Mouse (Mus musculus) layer of hippocampus, adult 9-11 months (tissue): ENCODE results near the gene Zfp940.
A peak's percentile ranks its signal among the peaks of the same experiment; 100 is the strongest.
"Not testable (repeated sequence)": the region's sequence is repeated elsewhere in the genome, so short reads cannot be mapped to it uniquely, and the experiment has no call there.

ENCODE experiments used
- DNase-seq: peaks from one replicate; pipeline ENCODE4 v3.0.0; 2022

The Zfp940 gene

DNA sequence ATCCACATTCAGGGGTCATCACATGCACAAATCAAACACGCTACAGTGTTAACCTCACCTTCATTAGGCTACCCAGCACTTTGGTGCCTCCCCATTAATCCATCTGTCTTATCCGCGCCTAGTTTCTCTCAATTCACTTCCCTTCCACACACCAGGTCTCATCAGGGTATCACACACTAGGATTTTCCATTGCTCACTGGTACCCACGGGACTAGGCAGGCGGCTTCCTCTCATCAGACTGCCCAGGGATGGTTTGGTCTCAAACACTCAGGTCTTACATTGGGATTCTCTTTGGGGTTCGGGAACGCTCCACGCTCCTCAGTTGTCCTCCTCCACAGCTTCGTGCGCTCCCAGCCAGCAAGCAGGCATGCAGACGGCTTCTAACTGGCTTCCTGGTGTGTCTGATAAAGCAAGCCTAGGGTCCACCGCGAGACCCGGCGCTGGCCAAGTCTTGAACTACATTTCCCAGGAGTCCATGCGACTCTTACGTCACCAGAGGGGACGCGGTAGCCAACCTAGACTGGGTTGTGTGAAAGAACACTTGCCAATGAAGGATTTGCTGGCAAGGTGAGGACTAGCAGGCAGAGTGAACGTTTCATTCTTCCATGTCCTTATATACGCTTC lies at the start of gene Zfp940:
Zfp940 (minus strand) TSS at position 451 of the 624 bp plus-strand sequence.
- peak; percentile 90 for DNase-seq

GRCm38 (mm10) chr7:29898351-29898750 lies 44.9 kb upstream of the Zfp940 start:
- DNase-seq, result no peak

DNA sequence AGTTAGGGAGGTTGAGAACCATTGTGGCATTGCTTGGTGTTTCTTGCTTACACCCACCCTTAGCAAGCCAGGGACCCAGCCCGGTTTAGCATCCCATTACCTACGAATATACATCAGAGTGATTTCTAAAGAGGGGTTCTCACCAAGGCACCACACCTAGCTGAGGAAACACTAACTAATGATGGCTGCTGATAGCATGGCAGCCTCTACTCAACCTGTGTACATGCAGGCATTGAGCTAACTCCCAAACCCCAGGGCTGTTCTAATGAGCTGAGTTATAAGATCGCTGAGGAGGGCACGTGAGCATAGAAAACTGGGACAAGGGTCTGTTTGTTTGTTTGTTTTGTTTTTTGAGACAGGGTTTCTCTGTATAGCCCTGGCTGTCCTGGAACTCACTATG lies 39.3 kb upstream of the Zfp940 start:
- DNase-seq, result no peak

GRCm38 (mm10) chr7:29890501-29890900 lies 37.0 kb upstream of the Zfp940 start:
- no peak for DNase-seq

GRCm38 (mm10) chr7:29880916-29881315 lies 27.4 kb upstream of the Zfp940 start:
- DNase-seq, result no peak

- no peak for DNase-seq
Measured at GRCm38 (mm10) chr7:29880056-29880455, 26.6 kb upstream of the Zfp940 start.

DNA sequence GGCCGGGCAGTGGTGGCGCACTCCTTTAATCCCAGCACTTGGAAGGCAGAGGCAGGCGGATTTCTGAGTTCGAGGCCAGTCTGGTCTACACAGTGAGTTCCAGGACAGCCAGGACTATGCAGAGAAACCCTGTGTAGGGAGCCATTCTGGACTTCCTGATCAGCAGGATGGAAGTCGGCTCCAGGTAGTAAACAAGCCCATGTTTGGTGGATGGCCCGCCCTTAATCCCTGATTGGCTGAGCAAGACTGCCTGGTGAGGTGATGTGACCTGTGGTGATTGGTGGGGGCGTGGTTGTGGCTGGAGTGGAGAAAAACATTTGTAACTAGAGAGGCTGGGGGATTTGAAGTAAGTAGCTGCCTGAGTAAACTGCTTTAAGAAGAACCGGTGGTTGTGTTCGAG lies 24.1 kb upstream of the Zfp940 start:
- DNase-seq, result not testable (repeated sequence)

GRCm38 (mm10) chr7:29874256-29874655 lies 20.8 kb upstream of the Zfp940 start:
- no peak for DNase-seq

DNA sequence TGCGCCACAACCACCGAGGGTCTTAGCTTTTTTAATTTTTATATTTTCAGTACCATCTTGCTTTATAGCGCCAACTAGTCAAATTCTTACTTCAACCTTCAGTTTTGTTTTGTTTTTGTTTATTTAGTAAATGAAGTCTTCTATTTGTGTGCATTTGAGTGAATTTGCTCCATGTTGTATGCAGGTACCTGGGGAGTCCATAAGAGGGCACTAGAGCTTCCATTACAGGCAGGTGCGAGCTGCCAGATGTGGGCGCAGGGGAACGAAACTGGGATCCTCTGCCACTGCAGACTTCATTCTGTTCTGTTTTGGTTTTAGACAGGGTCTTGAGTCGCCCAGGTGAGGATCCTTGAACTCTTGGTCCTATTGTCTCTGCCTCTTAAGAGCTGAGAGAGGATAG lies 8.2 kb upstream of the Zfp940 start:
- DNase-seq, result no peak

- peak; percentile 93 for DNase-seq
Measured at GRCm38 (mm10) chr7:29859532-29860517, 6.4 kb upstream of the Zfp940 start, which contains the start of gene Zfp420. TSS of gene Zfp420 (plus strand) at chr7:29859979.

GRCm38 (mm10) chr7:29852831-29853218 lies 644 bp downstream of the Zfp940 start:
- no peak for DNase-seq

- no peak for DNase-seq
Measured at GRCm38 (mm10) chr7:29844616-29845015, 8.9 kb downstream of the Zfp940 start.

GRCm38 (mm10) chr7:29842105-29842504 lies 11.4 kb downstream of the Zfp940 start:
- DNase-seq, result no peak

GRCm38 (mm10) chr7:29839256-29839655 lies 14.2 kb downstream of the Zfp940 start:
- DNase-seq, result no peak

DNA sequence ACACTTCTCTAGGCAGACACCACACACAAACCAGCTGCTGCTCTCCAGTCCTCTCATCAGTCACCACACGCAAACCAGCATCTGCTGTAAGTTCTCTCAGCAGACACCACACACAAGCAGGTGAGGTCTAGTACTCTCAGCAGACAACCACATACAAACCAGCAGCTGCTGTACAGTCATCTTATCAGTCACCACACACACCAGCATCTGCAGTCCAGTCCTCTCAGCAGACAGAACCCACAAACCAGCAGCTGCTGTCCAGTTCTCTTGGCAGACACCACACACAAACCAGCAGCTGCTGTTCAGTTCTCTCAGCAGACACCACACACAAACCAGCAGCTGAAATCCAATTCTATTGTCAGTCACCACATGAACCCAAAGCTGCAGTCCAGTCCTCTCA lies 16.7 kb downstream of the Zfp940 start:
- no peak for DNase-seq

DNA sequence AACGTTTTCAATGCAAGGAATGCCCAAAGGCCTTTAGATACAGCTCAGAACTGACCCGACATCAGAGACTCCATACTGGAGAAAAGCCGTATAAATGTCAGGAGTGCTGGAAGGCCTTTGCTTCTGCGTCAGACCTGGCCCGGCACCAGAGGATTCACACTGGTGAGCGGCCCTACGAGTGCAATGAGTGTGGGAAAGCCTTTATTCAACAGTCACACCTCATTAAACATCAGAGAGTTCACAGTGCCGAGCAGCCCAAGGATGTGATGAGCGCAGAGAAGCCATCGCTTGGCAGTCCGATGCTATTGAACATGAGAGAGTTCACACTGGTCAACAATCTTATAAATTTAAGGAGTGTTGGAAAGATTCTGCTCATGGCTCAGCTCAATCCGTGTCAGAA lies 23.7 kb downstream of the Zfp940 start:
- no peak for DNase-seq

DNA sequence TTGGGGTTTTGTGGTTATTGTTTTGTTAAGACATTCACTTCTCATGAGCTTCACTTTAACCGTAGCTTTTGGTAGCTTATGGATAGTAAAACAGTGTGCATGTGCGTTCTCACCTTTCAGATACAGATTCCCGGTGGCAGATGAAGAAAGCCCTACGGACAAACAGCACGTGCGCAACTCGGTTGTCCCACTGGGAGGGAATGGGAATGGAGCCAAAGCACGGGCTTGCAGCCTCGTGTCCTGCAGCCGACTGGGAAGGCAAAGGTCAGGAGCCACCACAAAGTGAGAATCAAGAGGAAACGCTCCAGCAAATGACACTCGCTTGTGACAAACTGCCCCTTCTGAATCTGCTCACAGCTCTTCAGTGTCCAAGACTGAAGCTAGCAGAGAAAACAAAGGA lies 25.5 kb downstream of the Zfp940 start:
- DNase-seq, result no peak

- DNase-seq, result peak; percentile 81
Measured at GRCm38 (mm10) chr7:29818619-29819254, 34.7 kb downstream of the Zfp940 start.

DNA sequence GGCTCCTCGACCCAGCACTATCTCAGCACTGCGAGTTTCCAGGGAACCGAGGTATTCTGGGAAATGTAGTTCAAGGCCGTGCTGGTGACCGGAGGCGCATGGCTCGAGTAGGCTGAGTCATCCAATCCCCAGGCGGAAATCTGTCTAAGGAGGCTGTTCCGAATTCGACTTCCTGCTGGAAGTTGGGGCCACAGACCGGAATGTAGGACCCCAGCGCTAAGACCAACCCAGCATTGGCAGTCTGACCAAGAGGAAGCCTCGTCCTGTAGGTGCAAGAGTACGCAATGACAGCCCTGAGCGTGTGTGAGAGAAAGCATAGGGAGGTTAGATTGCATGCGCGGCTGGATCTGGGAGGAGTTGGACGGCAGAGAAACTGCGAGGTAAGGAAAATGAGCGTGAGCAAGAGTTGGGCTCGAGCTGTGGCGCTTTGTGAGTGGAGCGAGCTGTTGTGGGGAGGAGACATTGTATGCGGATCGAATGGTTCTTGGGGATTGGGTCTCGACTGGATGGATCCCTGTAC lies 37.5 kb downstream of the Zfp940 start, which contains the start of gene Zfp790:
Zfp790 (plus strand) TSS at position 205 of the 520 bp plus-strand sequence.
- peak; percentile 95 for DNase-seq

- no peak for DNase-seq
Measured at GRCm38 (mm10) chr7:29815061-29815784, 38.2 kb downstream of the Zfp940 start.

GRCm38 (mm10) chr7:29814381-29814780 lies 39.1 kb downstream of the Zfp940 start:
- no peak for DNase-seq

- DNase-seq, result no peak
Measured at GRCm38 (mm10) chr7:29812244-29812643, 41.2 kb downstream of the Zfp940 start.
